Mouse (Mus musculus): Measurements from ENCODE around the gene Actl6b. TPM values are rescaled to one million over a fixed set of nuclear protein-coding genes. Genes with fewer than 3 reads are reported as not detected.

Actl6b gene
- polyA plus RNA-seq, 1 experiment = not detected

- Histone ChIP-seq H3K27me3 (ENCODE audit: control insufficient read depth, insufficient read depth, insufficient read length) (no peaks in the 10 kb centered on the region), H3K36me3 (ENCODE audit: control insufficient read depth, insufficient read depth) (peaks cover under 1% of the 10 kb centered on the region), H3K79me3 (ENCODE audit: low read depth) (peaks cover 53% of the 10 kb centered on the region), H3K4me3 (ENCODE audit: insufficient read depth, poor library complexity, severe bottlenecking) (no peak overlapping the region), H3ac (ENCODE audit: control insufficient read depth, insufficient read length, low read depth) (no peak overlapping the region), H3K79me2 (ENCODE audit: control insufficient read depth, insufficient read depth) (peaks cover 77% of the 10 kb centered on the region)
- TF ChIP-seq FOSL1 (IDR thresholded peaks at IDR 0.05; ENCODE audit: insufficient read depth, low read length, poor library complexity, severe bottlenecking) (no peak), CTCF (IDR thresholded peaks at IDR 0.05; ENCODE audit: control insufficient read depth, insufficient read depth, insufficient read length) (peak; percentile 15)
These were observed 40.2 kb upstream of the Actl6b start for GRCm38 (mm10) chr5:137512847-137513794.

GRCm38 (mm10) chr5:137513951-137514721 is 39.2 kb upstream of the Actl6b start:
- TF ChIP-seq MYOD1 (IDR thresholded peaks at IDR 0.05; ENCODE audit: control insufficient read depth, insufficient read length, low read depth) (no peak), FOSL1 (IDR thresholded peaks at IDR 0.05; ENCODE audit: insufficient read depth, low read length, poor library complexity, severe bottlenecking) (no peak), MAX (IDR thresholded peaks at IDR 0.05) (no peak), MYOG (IDR thresholded peaks at IDR 0.05; ENCODE audit: control insufficient read depth, extremely low read depth, insufficient read length) (no peak), CEBPB (IDR thresholded peaks at IDR 0.05; ENCODE audit: low read depth) (no peak), USF1 (IDR thresholded peaks at IDR 0.05; ENCODE audit: low read depth) (no peak), CTCF (IDR thresholded peaks at IDR 0.05; ENCODE audit: control insufficient read depth, insufficient read depth, insufficient read length) (no peak)
- no peaks in the 10 kb centered on the region for H3K27me3 ChIP-seq (ENCODE audit: control insufficient read depth, insufficient read depth, insufficient read length)
- peaks cover 86% of the 10 kb centered on the region for H3K79me2 ChIP-seq (ENCODE audit: control insufficient read depth, insufficient read depth)
- H3K4me3 ChIP-seq (ENCODE audit: insufficient read depth, poor library complexity, severe bottlenecking) = no peak overlapping the region
- H3K36me3 ChIP-seq (ENCODE audit: control insufficient read depth, insufficient read depth) = peaks cover 11% of the 10 kb centered on the region
- peaks cover 56% of the 10 kb centered on the region for H3K79me3 ChIP-seq (ENCODE audit: low read depth)
- H3ac ChIP-seq (ENCODE audit: control insufficient read depth, insufficient read length, low read depth) = no peak overlapping the region

GRCm38 (mm10) chr5:137514811-137515210 is 38.5 kb upstream of the Actl6b start:
- TF ChIP-seq MYOG (IDR thresholded peaks at IDR 0.05; ENCODE audit: control insufficient read depth, extremely low read depth, insufficient read length) = no peak
- no peak for TF ChIP-seq FOSL1 (IDR thresholded peaks at IDR 0.05; ENCODE audit: insufficient read depth, low read length, poor library complexity, severe bottlenecking)
- no peak for TF ChIP-seq USF1 (IDR thresholded peaks at IDR 0.05; ENCODE audit: low read depth)
- TF ChIP-seq CEBPB (IDR thresholded peaks at IDR 0.05; ENCODE audit: low read depth) = no peak
- TF ChIP-seq CTCF (IDR thresholded peaks at IDR 0.05; ENCODE audit: control insufficient read depth, insufficient read depth, insufficient read length) = no peak
- no peak for TF ChIP-seq MYOD1 (IDR thresholded peaks at IDR 0.05; ENCODE audit: control insufficient read depth, insufficient read length, low read depth)
- TF ChIP-seq MAX (IDR thresholded peaks at IDR 0.05) = no peak
- Histone ChIP-seq H3ac (ENCODE audit: control insufficient read depth, insufficient read length, low read depth) (no peak overlapping the region), H3K36me3 (ENCODE audit: control insufficient read depth, insufficient read depth) (peaks cover 12% of the 10 kb centered on the region), H3K27me3 (ENCODE audit: control insufficient read depth, insufficient read depth, insufficient read length) (no peaks in the 10 kb centered on the region), H3K79me3 (ENCODE audit: low read depth) (peaks cover 56% of the 10 kb centered on the region), H3K79me2 (ENCODE audit: control insufficient read depth, insufficient read depth) (peaks cover 86% of the 10 kb centered on the region), H3K4me3 (ENCODE audit: insufficient read depth, poor library complexity, severe bottlenecking) (no peak overlapping the region)

- Histone ChIP-seq H3ac (ENCODE audit: control insufficient read depth, insufficient read length, low read depth) (no peak within 1 kb of the TSS), H3K36me3 (ENCODE audit: control insufficient read depth, insufficient read depth) (peaks cover 24% of the 10 kb centered on the region), H3K27me3 (ENCODE audit: control insufficient read depth, insufficient read depth, insufficient read length) (no peaks in the 10 kb centered on the region), H3K4me3 (ENCODE audit: insufficient read depth, poor library complexity, severe bottlenecking) (no peak within 1 kb of the TSS), H3K79me3 (ENCODE audit: low read depth) (peaks cover 33% of the 10 kb centered on the region), H3K79me2 (ENCODE audit: control insufficient read depth, insufficient read depth) (peaks cover 56% of the 10 kb centered on the region)
- no peak for TF ChIP-seq FOSL1 (IDR thresholded peaks at IDR 0.05; ENCODE audit: insufficient read depth, low read length, poor library complexity, severe bottlenecking)
- peak; percentile 39 for TF ChIP-seq CTCF (IDR thresholded peaks at IDR 0.05; ENCODE audit: control insufficient read depth, insufficient read depth, insufficient read length)
- TF ChIP-seq MYOG (IDR thresholded peaks at IDR 0.05; ENCODE audit: control insufficient read depth, extremely low read depth, insufficient read length) = no peak
These were observed 34.9 kb upstream of the Actl6b start, which contains the start of gene Gigyf1 for GRCm38 (mm10) chr5:137518436-137518835. Gigyf1 (plus strand) TSS chr5:137518548.

GRCm38 (mm10) chr5:137519691-137520550 is 33.4 kb upstream of the Actl6b start:
- peaks cover 33% of the 10 kb centered on the region for H3K36me3 ChIP-seq (ENCODE audit: control insufficient read depth, insufficient read depth)
- H3ac ChIP-seq (ENCODE audit: control insufficient read depth, insufficient read length, low read depth) = no peak overlapping the region
- no peak for TF ChIP-seq FOSL1 (IDR thresholded peaks at IDR 0.05; ENCODE audit: insufficient read depth, low read length, poor library complexity, severe bottlenecking)
- no peak for TF ChIP-seq USF1 (IDR thresholded peaks at IDR 0.05; ENCODE audit: low read depth)
- TF ChIP-seq MYOD1 (IDR thresholded peaks at IDR 0.05; ENCODE audit: control insufficient read depth, insufficient read length, low read depth) = no peak
- TF ChIP-seq CTCF (IDR thresholded peaks at IDR 0.05; ENCODE audit: control insufficient read depth, insufficient read depth, insufficient read length) = no peak
- TF ChIP-seq MYOG (IDR thresholded peaks at IDR 0.05; ENCODE audit: control insufficient read depth, extremely low read depth, insufficient read length) = no peak
- TF ChIP-seq MAX (IDR thresholded peaks at IDR 0.05) = no peak

More at GRCm38 (mm10) chr5:137519691-137520550, 33.4 kb upstream of the Actl6b start:
- Histone ChIP-seq H3K79me3 (ENCODE audit: low read depth) (peaks cover 23% of the 10 kb centered on the region), H3K27me3 (ENCODE audit: control insufficient read depth, insufficient read depth, insufficient read length) (no peaks in the 10 kb centered on the region), H3K4me3 (ENCODE audit: insufficient read depth, poor library complexity, severe bottlenecking) (no peak overlapping the region), H3K79me2 (ENCODE audit: control insufficient read depth, insufficient read depth) (peaks cover 41% of the 10 kb centered on the region)

Data from C2C12 (cell line).